Mouse (Mus musculus): Measurements from ENCODE around the gene Zmynd19. TPM values are rescaled to one million over a fixed set of nuclear protein-coding genes. Genes with fewer than 3 reads are reported as not detected.
"Not testable (repeated sequence)": the region's sequence is repeated elsewhere in the genome, so short reads cannot be mapped to it uniquely, and the experiment has no call there.

The Zmynd19 gene
- polyA plus RNA-seq, 1 experiment from 2014 or later: 20.4 TPM

DNA sequence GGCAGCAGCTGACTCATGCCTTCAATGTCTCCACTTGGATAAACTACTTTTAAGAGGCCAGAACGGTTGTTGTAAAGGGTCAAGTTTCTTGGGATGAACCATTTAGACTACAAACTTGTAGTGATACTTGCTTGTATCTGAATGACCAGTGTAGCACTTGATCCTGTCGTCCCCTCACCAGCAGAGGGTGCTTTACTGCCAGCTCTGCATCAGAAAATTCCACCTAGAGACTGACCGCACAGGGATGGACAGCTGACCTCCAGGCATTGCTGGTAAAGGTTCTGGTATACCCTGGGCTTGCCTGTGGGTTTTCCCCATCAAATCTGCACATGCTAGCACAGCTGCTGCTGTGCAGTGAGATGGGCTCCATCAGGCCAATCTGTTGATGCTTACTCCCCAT, 11.3 kb downstream of the Zmynd19 start:
- ATAC-seq (ENCODE audit: low read depth) (no peak), DNase-seq (ENCODE audit: low spot score) (peak; percentile 19)
- Histone ChIP-seq H3K27ac (replicated peaks; ENCODE audit: low read depth, low read length) (no peak overlapping the region), H3K4me1 (ENCODE audit: control insufficient read depth, insufficient read depth, low read length) (peaks cover 4% of the 10 kb centered on the region; the same call in 1 of the 2 replicates), H3K9ac (ENCODE audit: low read depth, low read length) (no peak overlapping the region), H3K9me3 (ENCODE audit: control insufficient read depth, low read length) (no peaks in the 10 kb centered on the region), H3K4me2 (ENCODE audit: low read depth, low read length) (no peak overlapping the region), H3K36me3 (ENCODE audit: control insufficient read depth, insufficient read depth, low read length) (peaks cover 68% of the 10 kb centered on the region), H3K4me3 (ENCODE audit: low read depth, low read length) (no peak overlapping the region), H3K27me3 (replicated peaks; ENCODE audit: control insufficient read depth, insufficient read depth, low read length) (no peaks in the 10 kb centered on the region)
- WGBS: 32% methylated on average over 3 of the region's 3 CpGs

- Histone ChIP-seq H3K9me3 (ENCODE audit: control insufficient read depth, low read length) (no peaks in the 10 kb centered on the region), H3K4me1 (ENCODE audit: control insufficient read depth, insufficient read depth, low read length) (peaks cover 4% of the 10 kb centered on the region; the same call in 1 of the 2 replicates), H3K36me3 (ENCODE audit: control insufficient read depth, insufficient read depth, low read length) (peaks cover 57% of the 10 kb centered on the region), H3K4me3 (ENCODE audit: low read depth, low read length) (peak within 1 kb of the TSS; percentile 68), H3K4me2 (ENCODE audit: low read depth, low read length) (peak within 1 kb of the TSS; percentile 70), H3K27me3 (replicated peaks; ENCODE audit: control insufficient read depth, insufficient read depth, low read length) (no peaks in the 10 kb centered on the region), H3K27ac (replicated peaks; ENCODE audit: low read depth, low read length) (peak within 1 kb of the TSS; percentile 22; the same call in 1 of the 2 replicates), H3K9ac (ENCODE audit: low read depth, low read length) (peak within 1 kb of the TSS; percentile 79)
- ATAC-seq (ENCODE audit: low read depth): peak; percentile 94
- peak; percentile 93 for DNase-seq (ENCODE audit: low spot score)
- WGBS: 1% methylated on average over 28 of the region's 28 CpGs
Observed at GRCm38 (mm10) chr2:24962304-24963000, 12.9 kb downstream of the Zmynd19 start, which contains the start of gene Dph7. Gene Dph7 (plus strand): TSS chr2:24962400.

DNA sequence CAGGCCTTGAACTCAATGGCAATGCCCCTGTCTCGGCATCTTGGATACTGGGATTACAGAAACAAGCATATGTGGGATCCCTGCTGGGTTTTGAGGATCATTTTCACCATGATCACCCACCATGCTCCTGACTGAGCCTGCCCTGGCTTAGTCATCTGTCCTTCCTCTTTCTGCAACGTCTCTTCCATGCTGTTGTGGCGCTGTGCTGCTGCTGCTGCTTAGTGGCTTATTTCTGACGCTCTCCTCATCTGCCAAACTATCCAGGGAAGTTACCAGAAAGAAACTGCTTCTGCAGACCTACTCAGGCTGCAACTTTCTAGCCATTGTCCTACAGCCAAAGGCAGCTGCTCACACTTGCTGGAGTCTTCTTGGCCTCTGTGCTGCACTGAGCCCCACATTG, 20.8 kb downstream of the Zmynd19 start:
- Histone ChIP-seq H3K9me3 (ENCODE audit: control insufficient read depth, low read length) (no peaks in the 10 kb centered on the region), H3K4me3 (ENCODE audit: low read depth, low read length) (no peak overlapping the region), H3K36me3 (ENCODE audit: control insufficient read depth, insufficient read depth, low read length) (peaks cover 62% of the 10 kb centered on the region), H3K4me1 (ENCODE audit: control insufficient read depth, insufficient read depth, low read length) (peaks cover 6% of the 10 kb centered on the region), H3K4me2 (ENCODE audit: low read depth, low read length) (no peak overlapping the region), H3K9ac (ENCODE audit: low read depth, low read length) (no peak overlapping the region), H3K27ac (replicated peaks; ENCODE audit: low read depth, low read length) (no peak overlapping the region), H3K27me3 (replicated peaks; ENCODE audit: control insufficient read depth, insufficient read depth, low read length) (no peaks in the 10 kb centered on the region)
- no peak for DNase-seq (ENCODE audit: low spot score)
- 90% methylated on average over 4 of the region's 4 CpGs for WGBS
- no peak for ATAC-seq (ENCODE audit: low read depth)

DNA sequence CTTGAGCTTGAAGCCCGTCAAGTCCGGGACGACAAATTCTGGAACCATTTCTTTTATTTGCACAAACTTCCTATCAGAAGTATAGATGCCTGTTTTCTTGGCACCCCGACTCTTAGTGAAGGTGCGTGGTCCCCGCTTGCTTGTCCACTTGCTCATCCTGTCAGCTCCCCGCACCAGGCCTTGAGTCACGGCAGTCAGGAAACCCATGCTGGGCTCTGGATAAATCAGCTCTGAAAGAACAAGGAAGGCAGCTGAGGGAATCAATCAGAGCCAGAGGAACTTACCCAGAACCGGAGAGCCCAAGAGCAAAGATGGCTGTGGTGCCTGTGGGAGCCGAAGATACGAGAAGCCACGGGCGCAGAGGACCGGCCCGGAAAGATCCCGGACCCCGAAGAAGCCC, 24.9 kb downstream of the Zmynd19 start:
- under 1% methylated on average over 14 of the region's 17 CpGs for WGBS
- H3K4me1 ChIP-seq (ENCODE audit: control insufficient read depth, insufficient read depth, low read length): not testable (repeated sequence)

GRCm38 (mm10) chr2:24974906-24975703, 25.5 kb downstream of the Zmynd19 start, which contains the start of gene Mrpl41:
Gene Mrpl41 (minus strand): TSS chr2:24975098.
- ATAC-seq (ENCODE audit: low read depth) (peak; percentile 99), DNase-seq (ENCODE audit: low spot score) (peak; percentile 99)
- H3K36me3 ChIP-seq (ENCODE audit: control insufficient read depth, insufficient read depth, low read length): peaks cover 29% of the 10 kb centered on the region
- no peaks in the 10 kb centered on the region for H3K27me3 ChIP-seq (replicated peaks; ENCODE audit: control insufficient read depth, insufficient read depth, low read length)
- peak within 1 kb of the TSS; percentile 74 for H3K9ac ChIP-seq (ENCODE audit: low read depth, low read length)
- peaks cover 6% of the 10 kb centered on the region for H3K4me1 ChIP-seq (ENCODE audit: control insufficient read depth, insufficient read depth, low read length)
- H3K27ac ChIP-seq (replicated peaks; ENCODE audit: low read depth, low read length): peak within 1 kb of the TSS; percentile 93
- no peaks in the 10 kb centered on the region for H3K9me3 ChIP-seq (ENCODE audit: control insufficient read depth, low read length)
- peak within 1 kb of the TSS; percentile 80 for H3K4me3 ChIP-seq (ENCODE audit: low read depth, low read length)
- H3K4me2 ChIP-seq (ENCODE audit: low read depth, low read length): peak within 1 kb of the TSS; percentile 94
- WGBS: under 1% methylated on average over 49 of the region's 64 CpGs

More for the DNA sequence above, 24.9 kb downstream of the Zmynd19 start:
- peak overlapping the region; percentile 94 for H3K4me2 ChIP-seq (ENCODE audit: low read depth, low read length)
- H3K9ac ChIP-seq (ENCODE audit: low read depth, low read length): peak overlapping the region; percentile 74
- H3K9me3 ChIP-seq (ENCODE audit: control insufficient read depth, low read length); ATAC-seq (ENCODE audit: low read depth); H3K27me3 ChIP-seq (replicated peaks; ENCODE audit: control insufficient read depth, insufficient read depth, low read length): not testable (repeated sequence)
- H3K4me3 ChIP-seq (ENCODE audit: low read depth, low read length): peak overlapping the region; percentile 80
- DNase-seq (ENCODE audit: low spot score): peak; percentile 5
- peaks cover 35% of the 10 kb centered on the region for H3K36me3 ChIP-seq (ENCODE audit: control insufficient read depth, insufficient read depth, low read length)
- H3K27ac ChIP-seq (replicated peaks; ENCODE audit: low read depth, low read length): peak overlapping the region; percentile 78

DNA sequence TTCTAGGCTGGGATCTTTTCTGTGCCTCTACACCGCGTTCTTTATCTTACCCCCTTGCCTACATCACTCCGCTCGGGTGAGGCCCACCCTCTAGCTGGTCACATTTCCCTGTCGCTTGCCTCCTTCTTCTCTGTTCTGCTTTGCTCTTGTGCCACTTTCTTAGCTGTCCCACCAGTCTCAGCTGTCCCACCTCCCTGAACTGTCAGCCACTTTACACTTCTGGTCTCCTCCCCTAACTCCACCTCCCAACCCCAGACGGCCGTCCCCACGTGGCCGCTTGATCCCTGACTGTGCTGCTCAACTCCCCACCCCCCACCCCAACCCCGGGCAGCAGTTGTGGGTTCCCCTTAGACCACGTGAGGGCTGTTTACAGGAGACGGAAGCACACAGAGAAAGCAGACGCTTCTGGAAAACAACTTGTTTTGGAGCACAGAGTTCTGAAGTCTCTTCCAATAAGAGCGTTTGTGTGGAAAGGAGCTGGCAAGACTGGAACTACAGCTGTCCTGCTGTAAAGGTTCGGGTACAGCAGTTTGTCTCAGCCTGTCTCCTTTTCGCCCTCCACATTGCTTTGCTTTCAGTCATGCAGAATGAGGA, 26.2 kb downstream of the Zmynd19 start, which contains the start of gene Pnpla7:
Gene Pnpla7, plus strand, starts transcription at position 330 of the 594 bp plus-strand sequence.
- ATAC-seq (ENCODE audit: low read depth) (peak; percentile 60), DNase-seq (ENCODE audit: low spot score) (peak; percentile 89)
- H3K27ac ChIP-seq (replicated peaks; ENCODE audit: low read depth, low read length): peak within 1 kb of the TSS; percentile 93
- H3K36me3 ChIP-seq (ENCODE audit: control insufficient read depth, insufficient read depth, low read length): peaks cover 22% of the 10 kb centered on the region
- H3K27me3 ChIP-seq (replicated peaks; ENCODE audit: control insufficient read depth, insufficient read depth, low read length): no peaks in the 10 kb centered on the region
- H3K4me2 ChIP-seq (ENCODE audit: low read depth, low read length): peak within 1 kb of the TSS; percentile 94
- H3K9me3 ChIP-seq (ENCODE audit: control insufficient read depth, low read length): no peaks in the 10 kb centered on the region
- 2% methylated on average over 16 of the region's 16 CpGs for whole genome bisulfite sequencing
- peak within 1 kb of the TSS; percentile 80 for H3K4me3 ChIP-seq (ENCODE audit: low read depth, low read length)
- peak within 1 kb of the TSS; percentile 74 for H3K9ac ChIP-seq (ENCODE audit: low read depth, low read length)
- peaks cover 6% of the 10 kb centered on the region for H3K4me1 ChIP-seq (ENCODE audit: control insufficient read depth, insufficient read depth, low read length)

- Histone ChIP-seq H3K27ac (replicated peaks; ENCODE audit: low read depth, low read length) (no peak overlapping the region), H3K27me3 (replicated peaks; ENCODE audit: control insufficient read depth, insufficient read depth, low read length) (no peaks in the 10 kb centered on the region), H3K9ac (ENCODE audit: low read depth, low read length) (no peak overlapping the region), H3K4me3 (ENCODE audit: low read depth, low read length) (no peak overlapping the region), H3K9me3 (ENCODE audit: control insufficient read depth, low read length) (no peaks in the 10 kb centered on the region), H3K4me2 (ENCODE audit: low read depth, low read length) (no peak overlapping the region), H3K36me3 (ENCODE audit: control insufficient read depth, insufficient read depth, low read length) (peaks cover 10% of the 10 kb centered on the region; the same call in 1 of the 2 replicates), H3K4me1 (ENCODE audit: control insufficient read depth, insufficient read depth, low read length) (peaks cover 6% of the 10 kb centered on the region)
- WGBS: 89% methylated on average over 5 of the region's 5 CpGs
- ATAC-seq (ENCODE audit: low read depth): no peak
- DNase-seq (ENCODE audit: low spot score): no peak
Observed at GRCm38 (mm10) chr2:24976960-24977359, 27.4 kb downstream of the Zmynd19 start.

GRCm38 (mm10) chr2:24987762-24988161, 38.2 kb downstream of the Zmynd19 start:
- no peak for ATAC-seq (ENCODE audit: low read depth)
- no peak overlapping the region for H3K9ac ChIP-seq (ENCODE audit: low read depth, low read length)
- no peak for DNase-seq (ENCODE audit: low spot score)
- H3K4me1 ChIP-seq (ENCODE audit: control insufficient read depth, insufficient read depth, low read length): no peaks in the 10 kb centered on the region
- no peak overlapping the region for H3K27ac ChIP-seq (replicated peaks; ENCODE audit: low read depth, low read length)
- no peak overlapping the region for H3K4me3 ChIP-seq (ENCODE audit: low read depth, low read length)
- WGBS: 75% methylated on average over 2 of the region's 2 CpGs
- H3K9me3 ChIP-seq (ENCODE audit: control insufficient read depth, low read length): no peaks in the 10 kb centered on the region
- H3K36me3 ChIP-seq (ENCODE audit: control insufficient read depth, insufficient read depth, low read length): peaks cover 4% of the 10 kb centered on the region; the same call in 1 of the 2 replicates
- no peak overlapping the region for H3K4me2 ChIP-seq (ENCODE audit: low read depth, low read length)
- H3K27me3 ChIP-seq (replicated peaks; ENCODE audit: control insufficient read depth, insufficient read depth, low read length): no peaks in the 10 kb centered on the region
